Mouse (Mus musculus) intestine, embryonic 14.5 days (tissue): ENCODE measurements around the gene Ripply1. TPM values are rescaled to one million over a fixed set of nuclear protein-coding genes. Genes with fewer than 3 reads are reported as not detected.

Experiments
- ATAC-seq: fragments of 200-750 bp; cut with Nextera tagmentation; replicated peaks from 2 replicates; pipeline ENCODE4 v1.8.0; 2017; ENCODE audit warnings: low read depth, moderate number of reproducible peaks, moderate TSS enrichment, moderate library complexity; ENCODE audit not compliant: low FRiP score, low TSS enrichment
- DNase-seq: peaks from one replicate; pipeline ENCODE4 v3.0.0-alpha.2; 2018; ENCODE audit warnings: low spot score
- H3K27ac ChIP-seq: fragments of 300-500 bp; sonication (generic); 2 replicates; pipeline ENCODE4 v1.5.1; 2014; ENCODE audit warnings: low read depth, mild to moderate bottlenecking, control low read depth
- H3K27me3 ChIP-seq: fragments of 300-500 bp; sonication (generic); replicated peaks from 2 replicates; pipeline ENCODE4 v1.6.1; 2014; ENCODE audit warnings: low read length, control low read depth; ENCODE audit not compliant: control insufficient read depth, insufficient read depth
- H3K36me3 ChIP-seq: fragments of 300-500 bp; sonication (generic); 2 replicates; pipeline ENCODE4 v1.6.1; 2014; ENCODE audit warnings: low read length, control low read depth; ENCODE audit not compliant: control insufficient read depth, insufficient read depth
- H3K4me1 ChIP-seq: fragments of 300-500 bp; sonication (generic); replicated peaks from 2 replicates; pipeline ENCODE4 v1.6.1; 2014; ENCODE audit warnings: low read length, control low read depth, mixed read lengths; ENCODE audit not compliant: control insufficient read depth, insufficient read depth
- H3K4me2 ChIP-seq: fragments of 300-500 bp; sonication (generic); 2 replicates; pipeline ENCODE4 v1.6.1; 2014; ENCODE audit warnings: low read length
- H3K4me3 ChIP-seq: fragments of 300-500 bp; sonication (generic); 2 replicates; pipeline ENCODE4 v1.5.1; 2014; ENCODE audit warnings: low read depth, low read length, control low read depth, mixed read lengths
- H3K9ac ChIP-seq: fragments of 300-500 bp; sonication (generic); 2 replicates; pipeline ENCODE4 v1.6.1; 2014; ENCODE audit warnings: mild to moderate bottlenecking, low read length
- H3K9me3 ChIP-seq: fragments of 300-500 bp; sonication (generic); 2 replicates; pipeline ENCODE4 v1.6.1; 2016; ENCODE audit warnings: low read length, control low read depth; ENCODE audit not compliant: control insufficient read depth
- WGBS: fragments of 180-500 bp; shearing (Covaris S2); extraction: QIAGEN DNeasy Blood & Tissue Kit; methylation state at CpG from one replicate; pipeline ENCODE4 v1.1.7; 2014; 5-methylcytosine and 5-hydroxymethylcytosine counted together
- polyA plus RNA-seq: library from polyadenylated mRNA; unstranded; fragments of >200 nt; fragmentation: Nextera tagmentation; extraction: Ambion mirVana; gene quantifications from 2 replicates; pipeline ENCODE4 v1.2.1, GENCODE M21; 2014

Gene Ripply1
- polyA plus RNA-seq, 1 experiment from 2014 or later: not detected

- ATAC-seq: no peak
- 82% methylated on average over 10 of the region's 10 CpGs for WGBS
- H3K4me3 ChIP-seq: no peak overlapping the region
Measured at GRCm38 (mm10) chrX:139808501-139808900, 26.3 kb upstream of the Ripply1 start.

GRCm38 (mm10) chrX:139808085-139808484 is 25.9 kb upstream of the Ripply1 start:
- no peaks in the 10 kb centered on the region for H3K36me3 ChIP-seq
- H3K27ac ChIP-seq: 0 out of 2 replicates have a peak overlapping the region, but pooled peaks have one; percentile 16
- no peaks in the 10 kb centered on the region for H3K9me3 ChIP-seq
- H3K27me3 ChIP-seq: peaks cover 4% of the 10 kb centered on the region; the same call in 1 of the 2 replicates
- ATAC-seq (0 out of 2 replicates have a peak, but pooled peaks have one; percentile 50), DNase-seq (no peak)
- WGBS: 47% methylated on average over 4 of the region's 4 CpGs
- H3K4me3 ChIP-seq: no peak overlapping the region
- no peak overlapping the region for H3K9ac ChIP-seq
- H3K4me2 ChIP-seq: no peak overlapping the region
- no peaks in the 10 kb centered on the region for H3K4me1 ChIP-seq

More at GRCm38 (mm10) chrX:139808501-139808900, 26.3 kb upstream of the Ripply1 start:
- Histone ChIP-seq H3K9me3 (no peaks in the 10 kb centered on the region), H3K4me1 (no peaks in the 10 kb centered on the region), H3K4me2 (no peak overlapping the region), H3K36me3 (no peaks in the 10 kb centered on the region), H3K9ac (no peak overlapping the region), H3K27me3 (peaks cover 4% of the 10 kb centered on the region; the same call in 1 of the 2 replicates), H3K27ac (0 out of 2 replicates have a peak overlapping the region, but pooled peaks have one; percentile 16)
- DNase-seq: no peak

GRCm38 (mm10) chrX:139807391-139807790 is 25.2 kb upstream of the Ripply1 start:
- Histone ChIP-seq H3K36me3 (no peaks in the 10 kb centered on the region), H3K9ac (no peak overlapping the region), H3K9me3 (no peaks in the 10 kb centered on the region), H3K4me3 (no peak overlapping the region), H3K4me1 (no peaks in the 10 kb centered on the region), H3K27ac (no peak overlapping the region), H3K27me3 (peaks cover 5% of the 10 kb centered on the region; the same call in 1 of the 2 replicates), H3K4me2 (no peak overlapping the region)
- 70% methylated on average over 2 of the region's 2 CpGs for WGBS
- ATAC-seq (no peak), DNase-seq (no peak)

GRCm38 (mm10) chrX:139805918-139806317 is 23.8 kb upstream of the Ripply1 start:
- no peak for ATAC-seq
- 75% methylated on average over 4 of the region's 4 CpGs for WGBS
- no peak for DNase-seq
- Histone ChIP-seq H3K36me3 (no peaks in the 10 kb centered on the region), H3K9ac (no peak overlapping the region), H3K27ac (no peak overlapping the region), H3K27me3 (peaks cover 7% of the 10 kb centered on the region; the same call in 1 of the 2 replicates), H3K9me3 (no peaks in the 10 kb centered on the region), H3K4me3 (no peak overlapping the region), H3K4me1 (no peaks in the 10 kb centered on the region), H3K4me2 (no peak overlapping the region)

- Histone ChIP-seq H3K27ac (no peak overlapping the region), H3K36me3 (no peaks in the 10 kb centered on the region), H3K4me1 (no peaks in the 10 kb centered on the region), H3K4me2 (no peak overlapping the region), H3K9me3 (no peaks in the 10 kb centered on the region), H3K27me3 (0 out of 2 replicates have a peak, but pooled peaks cover 3% of the 10 kb centered on the region), H3K4me3 (no peak overlapping the region), H3K9ac (no peak overlapping the region)
- no peak for ATAC-seq
- no peak for DNase-seq
- WGBS: 69% methylated on average over 2 of the region's 2 CpGs
Measured at GRCm38 (mm10) chrX:139803028-139803427, 20.9 kb upstream of the Ripply1 start.

GRCm38 (mm10) chrX:139800406-139800878 is 18.3 kb upstream of the Ripply1 start, which contains the start of gene Cldn2:
Gene Cldn2 (plus strand): TSS chrX:139800828.
- Histone ChIP-seq H3K9me3 (no peaks in the 10 kb centered on the region), H3K9ac (no peak within 1 kb of the TSS), H3K4me3 (no peak within 1 kb of the TSS), H3K36me3 (no peaks in the 10 kb centered on the region), H3K4me1 (no peaks in the 10 kb centered on the region), H3K4me2 (no peak within 1 kb of the TSS), H3K27me3 (0 out of 2 replicates have a peak, but pooled peaks cover 3% of the 10 kb centered on the region), H3K27ac (no peak within 1 kb of the TSS)
- DNase-seq (no peak), ATAC-seq (no peak)
- 63% methylated on average over 8 of the region's 8 CpGs for WGBS

- H3K4me2 ChIP-seq: no peak overlapping the region
- ATAC-seq: no peak
- no peak for DNase-seq
- H3K9ac ChIP-seq: no peak overlapping the region
- no peaks in the 10 kb centered on the region for H3K36me3 ChIP-seq
- 0 out of 2 replicates have a peak, but pooled peaks cover 3% of the 10 kb centered on the region for H3K27me3 ChIP-seq
- no peak overlapping the region for H3K27ac ChIP-seq
- no peaks in the 10 kb centered on the region for H3K9me3 ChIP-seq
- 60% methylated on average over 3 of the region's 3 CpGs for WGBS
- H3K4me1 ChIP-seq: no peaks in the 10 kb centered on the region
- no peak overlapping the region for H3K4me3 ChIP-seq
Measured at GRCm38 (mm10) chrX:139799953-139800352, 17.8 kb upstream of the Ripply1 start.

- H3K4me1 ChIP-seq: no peaks in the 10 kb centered on the region
- 0 out of 2 replicates have a peak, but pooled peaks cover 3% of the 10 kb centered on the region for H3K27me3 ChIP-seq
- H3K4me2 ChIP-seq: no peak overlapping the region
- no peaks in the 10 kb centered on the region for H3K9me3 ChIP-seq
- no peak for ATAC-seq
- H3K27ac ChIP-seq: no peak overlapping the region
- no peak for DNase-seq
- H3K4me3 ChIP-seq: no peak overlapping the region
- 75% methylated on average over 9 of the region's 9 CpGs for WGBS
- H3K9ac ChIP-seq: no peak overlapping the region
- H3K36me3 ChIP-seq: no peaks in the 10 kb centered on the region
Measured at GRCm38 (mm10) chrX:139797875-139798274, 15.7 kb upstream of the Ripply1 start.

GRCm38 (mm10) chrX:139796037-139796436 is 13.9 kb upstream of the Ripply1 start:
- H3K4me1 ChIP-seq: no peaks in the 10 kb centered on the region
- DNase-seq (no peak), ATAC-seq (no peak)
- H3K9me3 ChIP-seq: no peaks in the 10 kb centered on the region
- no peak overlapping the region for H3K4me2 ChIP-seq
- H3K27ac ChIP-seq: no peak overlapping the region
- H3K36me3 ChIP-seq: no peaks in the 10 kb centered on the region
- H3K27me3 ChIP-seq: no peaks in the 10 kb centered on the region
- no peak overlapping the region for H3K9ac ChIP-seq
- H3K4me3 ChIP-seq: no peak overlapping the region
- 90% methylated on average over 6 of the region's 6 CpGs for WGBS
